Mouse (Mus musculus) testis, postnatal 10 days (tissue): Measurements from ENCODE around the gene Sdhaf1.

ENCODE experiments used
- DNase-seq: peaks from one replicate; pipeline ENCODE4 v3.0.0; 2021; ENCODE audit warnings: low spot score

Gene Sdhaf1

GRCm38 (mm10) chr7:30293795-30294194, 29.9 kb downstream of the Sdhaf1 start:
- no peak for DNase-seq

- peak; percentile 92 for DNase-seq
Measured at GRCm38 (mm10) chr7:30291215-30292131, 32.2 kb downstream of the Sdhaf1 start, which contains the start of gene Clip3. Clip3 (plus strand) TSS chr7:30291728.

- peak; percentile 69 for DNase-seq
Measured at GRCm38 (mm10) chr7:30289714-30290399, 33.8 kb downstream of the Sdhaf1 start.

- DNase-seq = peak; percentile 39
Measured at GRCm38 (mm10) chr7:30289071-30289713, 34.5 kb downstream of the Sdhaf1 start.

GRCm38 (mm10) chr7:30288046-30288445, 35.6 kb downstream of the Sdhaf1 start:
- DNase-seq = no peak

GRCm38 (mm10) chr7:30286701-30287410, 36.8 kb downstream of the Sdhaf1 start:
- no peak for DNase-seq

- DNase-seq = no peak
Measured at GRCm38 (mm10) chr7:30282740-30283139, 41.0 kb downstream of the Sdhaf1 start.

- DNase-seq = no peak
Measured at GRCm38 (mm10) chr7:30281522-30281921, 42.2 kb downstream of the Sdhaf1 start.

GRCm38 (mm10) chr7:30280670-30281138, 43.0 kb downstream of the Sdhaf1 start:
- peak; percentile 87 for DNase-seq

GRCm38 (mm10) chr7:30279951-30280669, 43.6 kb downstream of the Sdhaf1 start, which contains the start of the genes Thap8 and Wdr62:
Thap8 (plus strand) TSS chr7:30280094.
Wdr62 (minus strand) TSS chr7:30280419.
- peak; percentile 93 for DNase-seq

- DNase-seq = no peak
Measured at GRCm38 (mm10) chr7:30279536-30279935, 44.2 kb downstream of the Sdhaf1 start.

GRCm38 (mm10) chr7:30278911-30279310, 44.8 kb downstream of the Sdhaf1 start:
- DNase-seq = no peak

- no peak for DNase-seq
Measured at GRCm38 (mm10) chr7:30274383-30274782, 49.3 kb downstream of the Sdhaf1 start.
